Mouse (Mus musculus) heart, embryonic 11.5 days (tissue): ENCODE measurements around the gene Art1. TPM values are rescaled to one million over a fixed set of nuclear protein-coding genes. Genes with fewer than 3 reads are reported as not detected.

ENCODE experiments used
- polyA plus RNA-seq: library from polyadenylated mRNA; unstranded; fragments of >200 nt; fragmentation: Nextera tagmentation; extraction: Ambion mirVana; gene quantifications from 2 replicates; pipeline ENCODE4 v1.2.1, GENCODE M21; 2014

Gene Art1
- polyA plus RNA-seq, 1 experiment from 2014 or later: 9.5 TPM

Other genes starting within 250 kb of the Art1 start
- not detected in 2 replicates for gene Folr2, start 244.5 kb upstream of the Art1 start, polyA plus RNA-seq
- gene Anapc15, start 238.0 kb upstream of the Art1 start, polyA plus RNA-seq: 73.3 and 76.5 TPM in 2 replicates
- gene Folr1, start 231.0 kb upstream of the Art1 start, polyA plus RNA-seq: 3.2 and 4.3 TPM in 2 replicates
- gene Lamtor1, start 195.8 kb upstream of the Art1 start, polyA plus RNA-seq: 137 and 146 TPM in 2 replicates
- 0.10 and 0.61 TPM in 2 replicates for gene Tomt, start 195.4 kb upstream of the Art1 start, polyA plus RNA-seq
- gene Lrrc51, start 167.8 kb upstream of the Art1 start, polyA plus RNA-seq: 5.3 and 6.5 TPM in 2 replicates
- gene Numa1, start 167.6 kb upstream of the Art1 start, polyA plus RNA-seq: 58.0 and 64.1 TPM in 2 replicates
- gene Il18bp, start 83.1 kb upstream of the Art1 start, polyA plus RNA-seq: 1.4 and 1.7 TPM in 2 replicates
- gene Rnf121, start 36.3 kb upstream of the Art1 start, polyA plus RNA-seq: 20.2 and 22.0 TPM in 2 replicates
- gene Xndc1, start 36.2 kb upstream of the Art1 start, polyA plus RNA-seq: 15.7 and 18.3 TPM in 2 replicates
- gene Xntrpc, start 36.0 kb upstream of the Art1 start, polyA plus RNA-seq: 0.70 and 1.4 TPM in 2 replicates
- not detected in 2 replicates for gene Trpc2, start 18.6 kb upstream of the Art1 start, polyA plus RNA-seq
- 0.84 and 1.9 TPM in 2 replicates for gene Art5, start 7.7 kb downstream of the Art1 start, polyA plus RNA-seq
- gene Chrna10, start 15.1 kb downstream of the Art1 start, polyA plus RNA-seq: not detected in 2 replicates
- gene Nup98, start 108.4 kb downstream of the Art1 start, polyA plus RNA-seq: 36.1 and 36.5 TPM in 2 replicates
- gene Pgap2, start 108.5 kb downstream of the Art1 start, polyA plus RNA-seq: 52.0 and 53.5 TPM in 2 replicates
- gene Rhog, start 154.3 kb downstream of the Art1 start, polyA plus RNA-seq: 47.5 and 59.6 TPM in 2 replicates
- gene Stim1, start 166.1 kb downstream of the Art1 start, polyA plus RNA-seq: 9.1 and 13.5 TPM in 2 replicates